Mouse (Mus musculus): ENCODE measurements at regions not wholly inside any gene's neighbourhood (a gene's known extent, or its start where the extent isn't known, plus 50 kb on each side); places are given as distances from the start of the nearest gene placed in this dataset.
"Not testable (repeated sequence)": the region's sequence is repeated elsewhere in the genome, so short reads cannot be mapped to it uniquely, and the experiment has no call there.

DNA sequence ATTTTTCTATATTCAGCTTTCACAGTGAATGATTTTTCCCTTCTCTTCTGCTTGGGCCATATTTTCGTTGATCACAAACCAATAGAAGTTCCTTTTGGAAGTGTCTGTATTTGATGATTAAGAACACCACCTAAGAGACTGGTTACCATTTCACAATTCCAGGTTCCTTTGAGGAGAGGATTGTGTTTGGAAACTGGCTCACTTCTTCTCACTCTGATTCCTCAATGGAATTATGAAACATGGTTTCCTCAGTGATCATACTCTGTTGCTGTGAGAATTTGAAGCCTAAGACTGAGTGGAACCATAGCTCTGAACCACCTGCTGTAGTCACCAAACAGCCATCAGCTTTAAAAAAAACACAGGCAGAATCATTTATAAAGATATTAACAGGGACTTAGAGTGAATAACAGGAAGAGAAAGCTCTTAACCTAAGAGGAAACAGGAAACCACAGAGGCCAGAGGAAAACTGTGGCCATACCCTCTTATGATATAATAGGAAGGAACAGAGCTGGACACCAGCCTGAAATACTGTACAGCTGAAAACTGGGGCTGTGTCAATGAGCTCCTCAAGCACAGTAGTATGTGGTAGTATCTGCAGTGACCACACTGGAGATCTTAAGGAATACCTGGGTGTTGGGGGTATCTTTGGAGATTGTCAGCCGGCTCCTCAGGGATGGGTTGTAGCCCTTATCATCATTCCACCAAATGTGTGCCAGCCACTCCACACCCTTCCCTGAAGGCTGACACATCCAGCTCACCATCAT is 528.6 kb upstream of the Zfp386 start:
- not testable (repeated sequence) for TF ChIP-seq CTCF, EP300 (IDR thresholded peaks at IDR 0.05; ENCODE audit: low read depth)
